In the genomic region with DNA sequence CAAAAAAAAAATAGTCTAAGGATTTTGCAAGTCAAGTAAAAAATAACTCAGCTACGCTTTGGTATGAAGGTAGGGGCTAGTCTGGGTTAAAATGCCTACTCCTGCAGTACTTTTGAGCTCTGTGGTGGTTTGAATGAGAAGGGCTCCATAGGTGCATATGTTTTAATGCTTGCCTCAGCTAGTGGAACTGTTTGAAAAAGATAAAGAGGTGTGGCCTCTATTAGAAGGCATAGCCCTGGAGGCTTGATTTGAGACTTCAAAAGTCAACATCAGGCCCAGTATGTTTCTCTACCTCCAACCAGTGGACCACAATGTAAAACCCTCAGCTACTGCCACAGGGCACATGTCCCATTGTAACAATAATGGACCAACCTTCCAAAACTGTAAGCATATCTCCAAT, we compare ENCODE assay signal across 26 mouse cellular contexts. TPM values are rescaled to one million over a fixed set of nuclear protein-coding genes. Genes with fewer than 3 reads are reported as not detected.
"Had no signal": no experiment of that assay in that cellular context is flagged by ENCODE, and none has a peak within 500 bp of the region (broad histone marks: within the 10 kb centered on the region; RNA-seq: fewer than 3 reads in every experiment).

No protein-coding gene starts in this region.

- H3K9ac ChIP-seq: heart, embryonic 13.5 days; heart, embryonic 15.5 days; hindbrain, embryonic 12.5 days; hindbrain, embryonic 14.5 days; intestine, embryonic 15.5 days; limb, embryonic 13.5 days; limb, embryonic 15.5 days had no signal

- H3K4me3 ChIP-seq: heart, adult 2 months; heart, embryonic 13.5 days; heart, embryonic 15.5 days; hindbrain, embryonic 12.5 days; intestine, embryonic 15.5 days; layer of hippocampus, adult 2 months; limb, embryonic 13.5 days; limb, embryonic 15.5 days had no signal

- H3K9me3 ChIP-seq: heart, embryonic 13.5 days; heart, embryonic 15.5 days; hindbrain, embryonic 12.5 days; intestine, embryonic 15.5 days; limb, embryonic 13.5 days; limb, embryonic 15.5 days had no signal

- ATAC-seq: hindbrain, embryonic 16.5 days; inflammation-experienced regulatory T-cells, adult 6 months; intestine, embryonic 15.5 days; intestine, postnatal 0 days had no signal

- DNase-seq: gastrocnemius, postnatal 14 days; gastrocnemius, postnatal 36 days; heart, adult 11 months; heart, adult 2 months; heart, postnatal 14 days; heart, postnatal 36 days; kidney, adult 18-20 months; kidney, adult 8-10 months; kidney, postnatal 10 days; kidney, postnatal 25 days; kidney, postnatal 4 days; layer of hippocampus, postnatal 36 days; left cerebral cortex, postnatal 4 days; lung, adult 18-20 months had no signal

- H3K27me3 ChIP-seq: heart, embryonic 13.5 days; heart, embryonic 15.5 days; hindbrain, embryonic 12.5 days; intestine, embryonic 15.5 days; limb, embryonic 13.5 days; limb, embryonic 15.5 days had no signal

- H3K4me2 ChIP-seq: heart, embryonic 11.5 days; heart, embryonic 13.5 days; heart, embryonic 15.5 days; hindbrain, embryonic 12.5 days; hindbrain, embryonic 14.5 days; intestine, embryonic 15.5 days; limb, embryonic 13.5 days; limb, embryonic 15.5 days had no signal

- H3K36me3 ChIP-seq: heart, embryonic 13.5 days; heart, embryonic 15.5 days; hindbrain, embryonic 12.5 days; intestine, embryonic 15.5 days; limb, embryonic 13.5 days; limb, embryonic 15.5 days had no signal

- H3K4me1 ChIP-seq: heart, embryonic 13.5 days; heart, embryonic 15.5 days; hindbrain, embryonic 12.5 days; intestine, embryonic 15.5 days; limb, embryonic 15.5 days had no signal

- H3K27ac ChIP-seq: heart, adult 2 months; heart, embryonic 13.5 days; heart, embryonic 15.5 days; hindbrain, embryonic 12.5 days; hindbrain, embryonic 14.5 days; intestine, embryonic 15.5 days; layer of hippocampus, adult 2 months; limb, embryonic 13.5 days; limb, embryonic 15.5 days had no signal

RNA-seq across cellular contexts. Expression of gene Csrnp3, which starts 16.9 kb away (rescaled TPM):
- polyA plus RNA-seq: inflammation-experienced regulatory T-cells, adult 6 months had no signal
